Mouse (Mus musculus) forebrain, embryonic 16.5 days (tissue): ENCODE data around the gene Rab11fip5. TPM values are rescaled to one million over a fixed set of nuclear protein-coding genes. Genes with fewer than 3 reads are reported as not detected.

Experiments used
- ATAC-seq: fragments of 200-750 bp; cut with Nextera tagmentation; 2 replicates; pipeline ENCODE4 v1.8.0; 2017; ENCODE audit warnings: mild to moderate bottlenecking, moderate library complexity
- H3K27ac ChIP-seq: fragments of 300-500 bp; sonication (generic); 2 replicates; pipeline ENCODE4 v1.5.1; 2014; ENCODE audit warnings: low read length, control low read depth
- H3K27me3 ChIP-seq: fragments of 300-500 bp; sonication (generic); replicated peaks from 2 replicates; pipeline ENCODE4 v1.6.1; 2014; ENCODE audit warnings: low read length; ENCODE audit not compliant: control insufficient read depth, insufficient read depth
- H3K36me3 ChIP-seq: fragments of 300-500 bp; sonication (generic); 2 replicates; pipeline ENCODE4 v1.6.1; 2014; ENCODE audit not compliant: control insufficient read depth, insufficient read depth
- H3K4me1 ChIP-seq: fragments of 300-500 bp; sonication (generic); replicated peaks from 2 replicates; pipeline ENCODE4 v1.6.1; 2014; ENCODE audit warnings: low read length; ENCODE audit not compliant: control insufficient read depth, insufficient read depth
- H3K4me2 ChIP-seq: fragments of 300-500 bp; sonication (generic); 2 replicates; pipeline ENCODE4 v1.6.1; 2014; ENCODE audit warnings: mild to moderate bottlenecking, low read length, control low read depth
- H3K4me3 ChIP-seq: fragments of 300-500 bp; sonication (generic); replicated peaks from 2 replicates; pipeline ENCODE4 v1.5.1; 2014; ENCODE audit warnings: mild to moderate bottlenecking, low read length, control low read depth
- H3K9ac ChIP-seq: fragments of 300-500 bp; sonication (generic); replicated peaks from 2 replicates; pipeline ENCODE4 v1.6.1; 2014; ENCODE audit warnings: low read depth, low read length, control low read depth
- H3K9me3 ChIP-seq: fragments of 300-500 bp; sonication (generic); 2 replicates; pipeline ENCODE4 v1.6.1; 2016; ENCODE audit warnings: low read length; ENCODE audit not compliant: control insufficient read depth
- WGBS: fragments of 180-500 bp; shearing (Covaris S2); extraction: QIAGEN DNeasy Blood & Tissue Kit; methylation state at CpG from one replicate; pipeline ENCODE4 v1.1.7; 2014; 5-methylcytosine and 5-hydroxymethylcytosine counted together
- polyA plus RNA-seq: library from polyadenylated mRNA; unstranded; fragments of >200 nt; fragmentation: Nextera tagmentation; extraction: Ambion mirVana; gene quantifications from 2 replicates; pipeline ENCODE4 v1.2.1, GENCODE M21; 2015

The Rab11fip5 gene
- polyA plus RNA-seq, 1 experiment from 2014 or later = 19.3 TPM

DNA sequence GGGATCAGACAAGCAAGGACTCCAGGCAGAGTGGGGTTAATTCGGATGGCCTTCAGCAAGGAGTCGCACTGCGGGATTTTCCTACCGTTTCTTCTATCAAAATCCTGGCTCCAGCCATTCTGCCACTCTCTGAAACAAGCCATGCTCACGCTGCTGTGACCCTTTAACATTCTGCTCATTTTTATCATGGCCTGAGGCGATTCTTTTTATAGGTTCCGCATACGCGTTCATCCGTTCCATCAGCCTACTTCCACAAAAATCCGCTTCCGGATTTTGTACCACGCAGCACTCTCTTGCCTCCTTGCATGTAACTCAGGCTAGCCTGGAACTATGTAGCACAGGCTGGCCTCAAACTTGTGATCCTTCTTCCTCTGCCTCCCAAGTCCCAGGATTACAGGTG, 40.7 kb downstream of the Rab11fip5 start:
- Histone ChIP-seq H3K9me3 (no peaks in the 10 kb centered on the region), H3K4me1 (peaks cover 12% of the 10 kb centered on the region), H3K36me3 (no peaks in the 10 kb centered on the region), H3K4me2 (peak overlapping the region; percentile 95), H3K27me3 (no peaks in the 10 kb centered on the region), H3K27ac (peak overlapping the region; percentile 76), H3K4me3 (peak overlapping the region; percentile 56), H3K9ac (peak overlapping the region; percentile 64)
- ATAC-seq = peak; percentile 9; the same call in 1 of the 2 replicates
- 2% methylated on average over 13 of the region's 13 CpGs for WGBS

DNA sequence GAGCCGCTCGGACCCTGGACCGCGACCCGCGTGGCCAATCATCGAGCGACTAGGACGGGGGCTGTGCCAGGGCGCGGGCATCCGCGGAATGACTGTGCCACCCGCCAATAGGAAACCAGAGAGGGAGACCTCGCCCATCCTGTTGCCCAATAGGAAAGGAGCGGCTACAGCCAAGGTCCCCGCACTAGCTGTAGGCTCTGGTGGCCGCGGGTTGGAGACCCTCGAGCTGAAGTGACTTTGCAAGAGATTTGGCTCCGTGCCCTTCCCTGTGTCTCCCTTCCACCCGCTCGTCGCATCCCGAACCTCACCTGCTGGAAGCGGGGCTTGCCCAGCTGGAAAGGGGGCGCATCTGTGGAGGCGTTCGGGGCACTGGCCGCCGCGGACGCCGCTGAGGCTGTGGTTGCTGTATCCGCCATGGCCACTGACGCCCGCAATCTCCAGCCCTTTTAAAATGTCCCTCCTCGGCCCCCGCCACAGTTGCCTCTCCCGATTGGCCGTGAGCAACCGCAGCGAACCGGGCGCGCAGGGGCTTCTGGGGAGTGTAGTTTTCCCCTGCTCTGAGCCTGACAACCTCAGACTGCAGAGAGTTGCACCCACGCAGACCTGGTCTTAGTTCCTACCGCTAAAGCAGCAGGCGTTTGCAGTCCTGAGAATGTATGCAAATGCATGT, 41.3 kb downstream of the Rab11fip5 start, which contains the start of gene Sfxn5:
Gene Sfxn5, minus strand, starts transcription at position 423 of the 670 bp plus-strand sequence.
- no peaks in the 10 kb centered on the region for H3K36me3 ChIP-seq
- H3K9ac ChIP-seq = peak within 1 kb of the TSS; percentile 64
- under 1% methylated on average over 49 of the region's 49 CpGs for WGBS
- peak within 1 kb of the TSS; percentile 76 for H3K27ac ChIP-seq
- peak; percentile 98 for ATAC-seq
- H3K9me3 ChIP-seq = no peaks in the 10 kb centered on the region
- peaks cover 12% of the 10 kb centered on the region for H3K4me1 ChIP-seq
- H3K4me2 ChIP-seq = peak within 1 kb of the TSS; percentile 95
- H3K27me3 ChIP-seq = no peaks in the 10 kb centered on the region
- H3K4me3 ChIP-seq = peak within 1 kb of the TSS; percentile 56

DNA sequence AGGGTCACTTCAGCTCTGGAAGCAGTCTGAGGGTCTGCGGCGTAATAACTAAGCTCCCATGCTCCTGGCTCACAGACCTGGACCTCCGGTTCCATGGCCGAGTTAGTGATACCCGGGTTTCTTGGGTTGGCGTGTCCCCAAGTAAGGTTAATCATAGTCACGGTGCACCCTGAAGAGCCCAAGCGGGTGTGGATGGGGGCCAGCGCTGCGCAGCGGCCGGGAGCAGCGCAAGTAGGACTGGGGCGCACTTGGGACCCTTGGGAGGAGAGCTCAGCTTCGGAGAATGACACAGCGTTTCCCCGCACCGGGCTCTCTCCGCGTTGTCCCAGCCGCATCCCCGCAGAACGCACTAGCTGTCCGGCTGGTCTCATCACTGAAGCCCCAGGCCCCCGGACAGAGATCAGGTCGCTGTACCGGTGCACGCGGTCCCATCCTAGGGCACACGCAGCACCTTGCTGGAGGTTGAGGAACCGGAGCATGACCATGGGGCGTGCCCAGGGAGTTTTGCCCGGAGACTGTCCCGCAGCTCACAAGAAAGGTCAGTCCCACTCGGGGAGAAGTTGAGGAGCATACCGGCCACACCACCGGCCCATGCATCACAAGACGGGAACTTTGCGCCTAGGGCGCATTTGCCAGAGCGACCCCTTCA, 42.0 kb downstream of the Rab11fip5 start:
- Histone ChIP-seq H3K9me3 (no peaks in the 10 kb centered on the region), H3K36me3 (no peaks in the 10 kb centered on the region), H3K4me3 (peak overlapping the region; percentile 56), H3K4me2 (peak overlapping the region; percentile 95), H3K9ac (peak overlapping the region; percentile 64), H3K27ac (peak overlapping the region; percentile 36; the same call in 1 of the 2 replicates), H3K27me3 (no peaks in the 10 kb centered on the region), H3K4me1 (peaks cover 12% of the 10 kb centered on the region)
- WGBS = under 1% methylated on average over 41 of the region's 41 CpGs
- peak; percentile 16 for ATAC-seq

- H3K36me3 ChIP-seq = no peaks in the 10 kb centered on the region
- H3K27ac ChIP-seq = no peak overlapping the region
- no peaks in the 10 kb centered on the region for H3K27me3 ChIP-seq
- peak overlapping the region; percentile 95 for H3K4me2 ChIP-seq
- peak overlapping the region; percentile 56 for H3K4me3 ChIP-seq
- ATAC-seq = no peak
- no peaks in the 10 kb centered on the region for H3K9me3 ChIP-seq
- peak overlapping the region; percentile 64 for H3K9ac ChIP-seq
- peaks cover 12% of the 10 kb centered on the region for H3K4me1 ChIP-seq
- WGBS = 15% methylated on average over 8 of the region's 8 CpGs
Measured at GRCm38 (mm10) chr6:85331736-85332135, 42.7 kb downstream of the Rab11fip5 start.

DNA sequence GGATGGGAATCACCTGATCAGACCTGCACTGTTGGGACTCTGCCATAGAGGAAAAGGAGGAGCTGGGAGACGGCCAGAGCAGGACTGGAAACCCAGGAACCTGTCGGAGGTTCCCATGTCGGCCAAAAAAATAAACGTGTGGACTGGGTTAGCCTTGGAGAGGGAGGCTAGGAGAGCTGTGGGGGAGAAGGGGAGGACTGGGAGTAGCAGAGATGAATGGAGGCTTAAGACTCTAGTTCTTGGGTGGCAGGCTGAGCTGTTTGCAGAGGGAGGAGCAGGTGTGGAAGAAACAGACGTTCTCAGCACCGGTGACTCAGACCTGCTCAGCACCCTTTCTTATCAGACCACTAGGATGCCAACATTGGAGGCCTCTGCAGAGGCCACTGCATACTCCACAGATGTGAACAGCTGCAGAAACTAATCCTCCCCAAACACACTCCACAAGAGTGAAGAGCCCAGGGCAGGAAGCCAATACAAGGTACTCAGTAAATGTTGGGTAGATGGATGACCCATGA, 43.2 kb downstream of the Rab11fip5 start:
- Histone ChIP-seq H3K27ac (no peak overlapping the region), H3K9me3 (no peaks in the 10 kb centered on the region), H3K27me3 (no peaks in the 10 kb centered on the region), H3K36me3 (no peaks in the 10 kb centered on the region), H3K4me2 (peak overlapping the region; percentile 95), H3K9ac (no peak overlapping the region), H3K4me1 (peaks cover 12% of the 10 kb centered on the region), H3K4me3 (no peak overlapping the region; the same call in 1 of the 2 replicates)
- 36% methylated on average over 6 of the region's 6 CpGs for WGBS
- ATAC-seq = no peak

DNA sequence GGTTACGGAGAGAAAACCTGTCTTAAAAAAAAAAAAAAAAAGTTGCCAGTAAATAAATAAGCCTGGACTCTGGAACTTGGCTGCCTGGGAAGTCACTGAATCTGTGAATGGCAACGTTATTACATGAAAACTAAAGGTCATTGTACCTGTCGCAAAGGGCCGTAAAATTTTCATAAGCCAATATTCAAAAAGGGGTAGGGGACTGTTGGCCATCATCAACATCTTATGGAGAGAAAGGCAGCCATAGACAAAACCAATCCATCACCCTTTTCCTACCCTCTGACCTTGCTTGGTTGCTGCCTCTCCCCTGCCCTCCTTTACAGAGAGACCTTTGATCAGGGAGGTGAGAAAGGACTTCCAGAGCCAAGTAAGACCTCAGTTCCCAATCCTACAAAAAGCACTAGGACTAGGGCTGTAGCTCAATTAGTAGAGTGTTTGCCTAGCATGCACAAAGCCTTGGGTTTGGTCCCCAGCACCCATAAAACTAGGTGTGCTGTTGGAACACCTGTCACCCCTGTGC, 44.7 kb downstream of the Rab11fip5 start:
- Histone ChIP-seq H3K4me3 (no peak overlapping the region), H3K9me3 (no peaks in the 10 kb centered on the region), H3K9ac (no peak overlapping the region), H3K4me1 (peaks cover 14% of the 10 kb centered on the region), H3K4me2 (no peak overlapping the region), H3K27ac (no peak overlapping the region), H3K27me3 (no peaks in the 10 kb centered on the region), H3K36me3 (no peaks in the 10 kb centered on the region)
- no peak for ATAC-seq
- 89% methylated on average over 4 of the region's 4 CpGs for WGBS

DNA sequence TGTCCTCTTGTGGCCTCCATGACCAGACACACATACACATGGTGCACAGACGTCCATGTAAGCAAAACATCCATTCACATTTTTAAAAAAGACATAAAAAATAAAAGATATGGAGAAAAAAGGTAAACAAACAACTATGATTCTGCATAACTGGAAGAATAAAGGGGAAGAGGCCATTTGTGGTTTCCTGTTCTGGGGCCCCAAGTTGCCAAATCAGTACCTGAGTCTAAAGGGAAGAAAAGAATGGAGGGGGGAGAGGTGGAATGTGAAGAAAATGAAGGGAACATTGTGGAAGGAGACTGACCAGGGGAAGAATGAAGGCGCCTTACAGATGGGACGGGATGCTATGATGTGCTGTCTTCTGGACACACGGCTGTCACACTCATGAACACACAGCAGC, 47.9 kb downstream of the Rab11fip5 start:
- H3K36me3 ChIP-seq = no peaks in the 10 kb centered on the region
- H3K4me2 ChIP-seq = no peak overlapping the region
- H3K27me3 ChIP-seq = no peaks in the 10 kb centered on the region
- H3K27ac ChIP-seq = no peak overlapping the region
- H3K4me3 ChIP-seq = no peak overlapping the region
- peaks cover 5% of the 10 kb centered on the region for H3K4me1 ChIP-seq
- whole genome bisulfite sequencing = 89% methylated on average over 4 of the region's 4 CpGs
- no peak overlapping the region for H3K9ac ChIP-seq
- H3K9me3 ChIP-seq = no peaks in the 10 kb centered on the region
- no peak for ATAC-seq

DNA sequence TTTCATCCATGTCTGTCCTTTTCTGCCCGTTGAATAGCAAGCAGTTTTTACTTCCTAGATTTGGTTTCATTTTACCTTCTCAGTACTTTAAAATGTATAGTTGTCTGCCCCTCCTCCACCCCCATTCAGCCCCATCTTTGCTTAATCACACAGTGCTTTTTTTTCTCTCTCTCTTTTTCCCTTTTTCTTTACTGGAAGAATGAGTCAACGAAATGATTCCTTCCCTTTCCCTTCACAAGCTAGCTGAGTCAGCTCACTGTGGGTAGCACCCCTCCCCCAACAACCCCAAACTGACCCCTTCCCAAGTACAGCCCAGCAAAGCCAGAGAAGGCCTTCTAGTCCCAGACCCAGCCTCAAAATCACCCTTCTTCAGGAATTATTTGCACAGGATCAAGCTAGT, 49.3 kb downstream of the Rab11fip5 start:
- no peaks in the 10 kb centered on the region for H3K9me3 ChIP-seq
- H3K4me1 ChIP-seq = 0 out of 2 replicates have a peak, but pooled peaks cover 2% of the 10 kb centered on the region
- H3K9ac ChIP-seq = no peak overlapping the region
- no peak for ATAC-seq
- no peak overlapping the region for H3K4me3 ChIP-seq
- no peak overlapping the region for H3K4me2 ChIP-seq
- H3K27ac ChIP-seq = no peak overlapping the region
- no peaks in the 10 kb centered on the region for H3K27me3 ChIP-seq
- no peaks in the 10 kb centered on the region for H3K36me3 ChIP-seq
- WGBS = 31% methylated on average over 2 of the region's 2 CpGs

GRCm38 (mm10) chr6:85320445-85320866, 54.0 kb downstream of the Rab11fip5 start:
- WGBS = 12% methylated on average over 6 of the region's 6 CpGs
- Histone ChIP-seq H3K4me1 (0 out of 2 replicates have a peak, but pooled peaks cover 2% of the 10 kb centered on the region), H3K9ac (0 out of 2 replicates have a peak overlapping the region, but pooled peaks have one; percentile 17), H3K27ac (peak overlapping the region; percentile 84), H3K36me3 (no peaks in the 10 kb centered on the region), H3K27me3 (no peaks in the 10 kb centered on the region), H3K4me3 (no peak overlapping the region), H3K4me2 (no peak overlapping the region), H3K9me3 (no peaks in the 10 kb centered on the region)
- ATAC-seq = peak; percentile 96
